Mouse (Mus musculus): ENCODE measurements around the gene Ptpn9. TPM values are rescaled to one million over a fixed set of nuclear protein-coding genes. Genes with fewer than 3 reads are reported as not detected.

Ptpn9 gene
- polyA plus RNA-seq, 2 experiments: 2.7 to 3.1 TPM

GRCm38 (mm10) chr9:57082236-57082635 is 87.5 kb downstream of the Ptpn9 start:
- no peak overlapping the region for H3K4me3 ChIP-seq (ENCODE audit: insufficient read depth in 1 of 2, low read depth in 2 of 2, low read length in 2 of 2)
- H3K9ac ChIP-seq (replicated peaks): no peak overlapping the region
- peaks cover 0 to 4% of the 10 kb centered on the region in 2 experiments; a peak in 3 of 4 replicates for H3K4me1 ChIP-seq (replicated peaks; ENCODE audit: control insufficient read depth in 2 of 2, insufficient read depth in 2 of 2, low read length in 1 of 2)
- TF ChIP-seq EP300 (IDR thresholded peaks at IDR 0.05; ENCODE audit: low read depth) (no peak), CTCF (IDR thresholded peaks at IDR 0.05; ENCODE audit: low read depth) (no peak)
- no peaks in the 10 kb centered on the region for H3K27me3 ChIP-seq (ENCODE audit: control insufficient read depth, insufficient read depth, low read length)
- H3K4me2 ChIP-seq (ENCODE audit: low read depth): no peak overlapping the region
- H3K27ac ChIP-seq: no peak overlapping the region
- no peaks in the 10 kb centered on the region for H3K9me3 ChIP-seq (ENCODE audit: control insufficient read depth, low read length)
- ATAC-seq (ENCODE audit: insufficient read depth) (no peak), DNase-seq (ENCODE audit: low read depth in 3 of 3, low spot score in 3 of 3) (no peak)
- H3K36me3 ChIP-seq (replicated peaks; ENCODE audit: control insufficient read depth, insufficient read depth, low read depth): peaks cover 2% of the 10 kb centered on the region; the same call in 1 of the 2 replicates
- 74% methylated on average over 3 of the region's 3 CpGs for WGBS (ENCODE audit: insufficient replicate concordance)

Other genes starting within 250 kb of the Ptpn9 start
- 0.58 and 0.77 TPM in 2 replicates for gene Lingo1, start 198.5 kb upstream of the Ptpn9 start, polyA plus RNA-seq (2012; rRNA removed)
- 0.14 and 0.16 TPM in 2 replicates for gene Lingo1, start 198.5 kb upstream of the Ptpn9 start, polyA plus RNA-seq (2014; fragmentation: Nextera tagmentation; extraction: Ambion mirVana)
- gene Odf3l1, start 130.2 kb upstream of the Ptpn9 start, polyA plus RNA-seq (2012; rRNA removed): not detected in 2 replicates
- not detected in 2 replicates for gene Odf3l1, start 130.2 kb upstream of the Ptpn9 start, polyA plus RNA-seq (2014; fragmentation: Nextera tagmentation; extraction: Ambion mirVana)
- gene Cspg4, start 129.9 kb upstream of the Ptpn9 start, polyA plus RNA-seq (2012; rRNA removed): 0.16 and 0.19 TPM in 2 replicates
- 0.08 and 0.32 TPM in 2 replicates for gene Cspg4, start 129.9 kb upstream of the Ptpn9 start, polyA plus RNA-seq (2014; fragmentation: Nextera tagmentation; extraction: Ambion mirVana)
- 0.74 and 0.78 TPM in 2 replicates for gene Snx33, start 66.6 kb upstream of the Ptpn9 start, polyA plus RNA-seq (2012; rRNA removed)
- 0.62 and 0.66 TPM in 2 replicates for gene Snx33, start 66.6 kb upstream of the Ptpn9 start, polyA plus RNA-seq (2014; fragmentation: Nextera tagmentation; extraction: Ambion mirVana)
- gene Imp3, start 57.4 kb upstream of the Ptpn9 start, polyA plus RNA-seq (2012; rRNA removed): 69.2 and 93.9 TPM in 2 replicates
- gene Imp3, start 57.4 kb upstream of the Ptpn9 start, polyA plus RNA-seq (2014; fragmentation: Nextera tagmentation; extraction: Ambion mirVana): 49.0 and 49.8 TPM in 2 replicates
- gene Snupn, start 44.0 kb upstream of the Ptpn9 start, polyA plus RNA-seq (2012; rRNA removed): 3.6 and 4.6 TPM in 2 replicates
- gene Snupn, start 44.0 kb upstream of the Ptpn9 start, polyA plus RNA-seq (2014; fragmentation: Nextera tagmentation; extraction: Ambion mirVana): 8.7 and 8.8 TPM in 2 replicates
- 20.5 and 21.6 TPM in 2 replicates for gene Sin3a, start 77.1 kb downstream of the Ptpn9 start, polyA plus RNA-seq (2012; rRNA removed)
- gene Sin3a, start 77.1 kb downstream of the Ptpn9 start, polyA plus RNA-seq (2014; fragmentation: Nextera tagmentation; extraction: Ambion mirVana): 14.9 and 16.9 TPM in 2 replicates
- 27.1 and 35.4 TPM in 2 replicates for gene Man2c1, start 135.8 kb downstream of the Ptpn9 start, polyA plus RNA-seq (2012; rRNA removed)
- gene Man2c1, start 135.8 kb downstream of the Ptpn9 start, polyA plus RNA-seq (2014; fragmentation: Nextera tagmentation; extraction: Ambion mirVana): 7.4 and 11.5 TPM in 2 replicates
- gene Neil1, start 153.4 kb downstream of the Ptpn9 start, polyA plus RNA-seq (2012; rRNA removed): 1.4 and 1.5 TPM in 2 replicates
- gene Neil1, start 153.4 kb downstream of the Ptpn9 start, polyA plus RNA-seq (2014; fragmentation: Nextera tagmentation; extraction: Ambion mirVana): 0.95 and 1.00 TPM in 2 replicates
- 45.8 and 51.4 TPM in 2 replicates for gene Commd4, start 163.4 kb downstream of the Ptpn9 start, polyA plus RNA-seq (2012; rRNA removed)
- gene Commd4, start 163.4 kb downstream of the Ptpn9 start, polyA plus RNA-seq (2014; fragmentation: Nextera tagmentation; extraction: Ambion mirVana): 57.1 and 65.2 TPM in 2 replicates
- gene Trcg1, start 241.6 kb downstream of the Ptpn9 start, polyA plus RNA-seq (2012; rRNA removed): not detected in 2 replicates
- not detected in 2 replicates for gene Trcg1, start 241.6 kb downstream of the Ptpn9 start, polyA plus RNA-seq (2014; fragmentation: Nextera tagmentation; extraction: Ambion mirVana)